Mouse (Mus musculus) megakaryocyte, embryonic 14.5 days (primary cell): ENCODE results near the gene Abcb1b. TPM values are rescaled to one million over a fixed set of nuclear protein-coding genes. Genes with fewer than 3 reads are reported as not detected.
"Not testable (repeated sequence)": the region's sequence is repeated elsewhere in the genome, so short reads cannot be mapped to it uniquely, and the experiment has no call there.

Experiments used
- H3K27me3 ChIP-seq: replicated peaks from 2 replicates; pipeline ENCODE3; 2012; ENCODE audit warnings: inconsistent platforms
- H3K36me3 ChIP-seq: replicated peaks from 2 replicates; pipeline ENCODE3; 2012; ENCODE audit warnings: low read length, inconsistent platforms, mixed read lengths
- H3K4me1 ChIP-seq: 2 replicates; pipeline ENCODE4 v1.6.1; 2012; ENCODE audit warnings: inconsistent platforms
- H3K4me3 ChIP-seq: replicated peaks from 2 replicates; pipeline ENCODE3; 2012; ENCODE audit warnings: moderate library complexity, mild to moderate bottlenecking, inconsistent platforms
- H3K9me3 ChIP-seq: 2 replicates; pipeline ENCODE4 v1.6.1; 2012; ENCODE audit warnings: inconsistent platforms
- FLI1 ChIP-seq: IDR thresholded peaks from 2 replicates; pipeline ENCODE4 v1.6.1; 2012; ENCODE audit warnings: low read length, inconsistent platforms, mixed read lengths
- GATA1 ChIP-seq: IDR thresholded peaks from 3 replicates; pipeline ENCODE4 v1.6.1; 2012; ENCODE audit warnings: mixed read lengths, low read length, inconsistent platforms, borderline replicate concordance
- polyA plus RNA-seq: library from polyadenylated mRNA; stranded (reverse); fragments of >175 nt; gene quantifications from 2 replicates; pipeline ENCODE4 v1.2.3, GENCODE M21; 2012; ENCODE audit warnings: low replicate concordance; ENCODE audit not compliant: insufficient read depth

Abcb1b gene
- polyA plus RNA-seq, 1 experiment = 0.84 TPM

DNA sequence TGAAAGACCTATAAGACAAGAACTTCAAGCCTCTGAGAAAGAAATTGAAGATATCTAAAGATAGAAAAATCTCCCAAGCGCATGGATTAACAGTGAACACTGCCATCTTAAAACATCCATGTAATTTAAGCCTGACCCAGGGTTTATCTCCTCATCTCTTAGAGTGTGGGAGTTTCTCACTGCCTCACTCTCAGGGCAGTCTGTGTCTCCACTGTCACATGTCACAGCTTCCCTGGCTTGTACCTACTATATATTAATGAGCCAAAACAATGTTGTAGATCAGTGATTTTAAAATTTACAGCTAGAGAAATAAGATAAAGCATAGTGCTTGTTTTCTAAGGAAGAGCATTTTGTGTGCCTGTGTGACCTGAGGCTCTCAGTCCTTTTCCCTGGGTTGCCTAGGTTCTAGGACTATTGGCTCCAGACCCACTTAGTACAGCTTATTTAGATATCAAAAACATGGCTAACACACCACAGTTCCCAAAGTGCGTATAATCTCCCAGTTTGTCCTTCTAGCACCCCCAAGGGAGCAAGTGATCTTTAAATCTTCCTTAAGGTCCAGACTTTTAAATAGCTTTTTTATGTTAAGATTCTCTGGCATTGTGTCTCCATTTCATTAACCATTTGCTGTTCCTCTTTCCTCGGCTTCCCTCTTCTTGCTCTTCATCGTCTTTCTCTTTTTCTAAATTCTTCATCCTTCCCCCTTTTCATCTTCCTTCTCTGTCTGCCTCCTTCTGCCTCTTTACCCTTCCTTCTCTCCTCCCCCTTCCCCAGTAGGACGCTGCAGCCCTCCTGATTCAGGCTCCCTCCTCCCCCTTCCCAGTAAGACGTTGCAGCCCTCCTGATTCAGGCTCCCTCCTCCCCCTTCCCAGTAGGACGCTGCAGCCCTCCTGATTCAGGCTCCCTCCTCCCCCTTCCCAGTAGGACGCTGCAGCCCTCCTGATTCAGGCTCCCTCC, 22.0 kb downstream of the Abcb1b start:
- TF ChIP-seq GATA1 = no peak
- TF ChIP-seq FLI1 = no peak
- Histone ChIP-seq H3K4me1 (no peaks in the 10 kb centered on the region; the same call in 1 of the 2 replicates), H3K27me3 (no peaks in the 10 kb centered on the region), H3K36me3 (no peaks in the 10 kb centered on the region), H3K4me3 (no peak overlapping the region), H3K9me3 (no peaks in the 10 kb centered on the region)

DNA sequence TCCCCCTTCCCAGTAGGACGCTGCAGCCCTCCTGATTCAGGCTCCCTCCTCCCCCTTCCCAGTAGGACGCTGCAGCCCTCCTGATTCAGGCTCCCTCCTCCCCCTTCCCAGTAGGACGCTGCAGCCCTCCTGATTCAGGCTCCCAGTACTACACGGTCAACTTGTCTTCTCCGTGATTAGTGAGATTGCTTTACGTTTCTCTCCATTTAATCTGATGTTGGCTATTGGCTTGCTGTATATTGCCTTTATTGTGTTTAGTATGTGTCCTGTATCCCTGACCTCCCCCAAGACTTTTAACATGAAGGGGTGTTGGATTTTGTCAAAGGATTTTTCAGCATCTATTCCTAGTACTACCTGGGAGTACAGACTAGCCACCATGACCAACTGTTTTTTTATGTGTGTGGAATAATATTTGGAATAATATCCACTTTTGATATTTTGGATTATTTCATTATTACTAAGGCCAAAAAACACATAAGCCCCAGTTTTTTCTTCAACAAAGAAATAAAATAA, 22.7 kb downstream of the Abcb1b start:
- H3K4me1 ChIP-seq, H3K4me3 ChIP-seq, H3K27me3 ChIP-seq, H3K36me3 ChIP-seq, H3K9me3 ChIP-seq: not testable (repeated sequence)

DNA sequence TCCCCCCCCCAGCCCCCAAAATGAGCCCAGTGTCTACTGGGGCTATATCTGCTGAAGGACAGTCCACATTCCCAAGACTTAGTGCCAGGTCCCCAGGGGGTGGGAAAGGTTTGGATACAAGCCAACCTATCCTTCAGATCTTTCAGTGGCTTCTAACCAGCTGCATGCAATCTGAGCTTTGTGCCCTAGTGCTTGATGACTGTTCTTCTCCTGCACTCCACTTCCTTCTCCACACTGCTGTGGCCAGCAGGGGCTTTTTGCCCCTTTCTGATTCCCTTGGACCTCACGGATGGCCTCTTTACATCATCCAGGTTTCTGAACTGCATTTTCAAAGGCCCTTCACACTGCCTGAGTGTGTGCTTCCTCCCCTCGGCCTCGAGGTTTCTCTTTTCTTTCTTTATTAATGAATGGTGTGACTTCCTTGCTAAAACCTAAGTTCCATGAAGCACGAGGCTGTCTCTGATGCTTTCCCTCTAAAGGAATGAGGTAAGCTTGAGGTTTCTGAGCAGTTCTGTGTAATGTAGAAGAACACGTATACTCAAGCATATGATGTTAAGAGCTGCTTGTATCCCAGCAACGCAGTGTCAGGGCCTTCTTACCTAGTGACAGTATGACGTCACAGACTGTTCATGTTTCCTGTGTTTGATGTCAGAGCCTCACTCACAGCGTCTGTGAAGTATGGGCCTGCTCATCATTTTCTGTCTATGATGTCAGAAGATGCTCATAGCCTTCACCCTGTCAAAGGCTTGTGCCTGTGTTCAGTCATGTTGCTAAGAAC, 40.9 kb downstream of the Abcb1b start:
- TF ChIP-seq FLI1 = no peak
- TF ChIP-seq GATA1 = no peak
- Histone ChIP-seq H3K4me1 (no peaks in the 10 kb centered on the region), H3K9me3 (no peaks in the 10 kb centered on the region), H3K27me3 (no peaks in the 10 kb centered on the region), H3K4me3 (no peak overlapping the region), H3K36me3 (no peaks in the 10 kb centered on the region)

DNA sequence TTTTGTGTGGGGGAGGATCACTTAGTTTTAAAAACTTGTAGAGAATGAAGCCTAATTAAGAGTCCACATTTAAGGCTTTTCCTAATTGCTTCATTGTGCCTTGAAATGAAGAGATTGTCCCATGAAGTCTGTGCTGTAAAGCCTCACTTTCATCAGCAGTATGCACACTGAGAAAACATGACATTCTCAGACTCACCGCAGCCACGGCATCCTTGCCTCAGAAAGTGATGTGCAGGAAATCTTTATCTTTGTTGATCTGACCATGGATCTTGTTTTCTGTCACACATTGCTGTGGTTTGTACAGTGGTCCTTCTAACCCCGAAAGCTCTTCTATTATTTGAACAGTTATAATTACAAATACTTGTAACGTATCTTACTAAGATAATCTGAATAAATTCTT, 41.7 kb downstream of the Abcb1b start:
- no peak overlapping the region for H3K4me3 ChIP-seq
- no peaks in the 10 kb centered on the region for H3K36me3 ChIP-seq
- no peaks in the 10 kb centered on the region for H3K9me3 ChIP-seq
- TF ChIP-seq FLI1 (no peak), GATA1 (no peak)
- H3K4me1 ChIP-seq = no peaks in the 10 kb centered on the region
- no peaks in the 10 kb centered on the region for H3K27me3 ChIP-seq

DNA sequence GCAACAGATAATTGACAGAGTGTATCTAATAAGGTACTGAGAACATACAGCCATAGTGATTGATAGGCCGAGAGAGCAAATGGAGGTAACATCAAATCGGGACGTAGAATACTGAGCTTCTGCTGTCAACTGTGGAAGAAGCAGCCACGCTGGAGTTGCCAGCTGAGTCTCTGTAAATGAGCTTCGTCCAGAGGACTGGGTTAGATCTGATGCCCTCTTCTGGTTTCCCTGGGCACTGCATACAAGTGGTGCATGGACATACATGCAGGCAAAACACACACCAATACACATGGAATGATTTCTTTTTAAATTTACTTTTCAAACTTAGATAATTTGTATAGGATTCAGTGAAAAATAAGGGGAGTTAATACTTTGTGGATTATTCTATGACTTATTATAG, 42.9 kb downstream of the Abcb1b start:
- Histone ChIP-seq H3K4me1 (no peaks in the 10 kb centered on the region), H3K9me3 (no peaks in the 10 kb centered on the region), H3K27me3 (no peaks in the 10 kb centered on the region), H3K4me3 (no peak overlapping the region), H3K36me3 (no peaks in the 10 kb centered on the region)
- TF ChIP-seq GATA1 = no peak
- no peak for TF ChIP-seq FLI1

DNA sequence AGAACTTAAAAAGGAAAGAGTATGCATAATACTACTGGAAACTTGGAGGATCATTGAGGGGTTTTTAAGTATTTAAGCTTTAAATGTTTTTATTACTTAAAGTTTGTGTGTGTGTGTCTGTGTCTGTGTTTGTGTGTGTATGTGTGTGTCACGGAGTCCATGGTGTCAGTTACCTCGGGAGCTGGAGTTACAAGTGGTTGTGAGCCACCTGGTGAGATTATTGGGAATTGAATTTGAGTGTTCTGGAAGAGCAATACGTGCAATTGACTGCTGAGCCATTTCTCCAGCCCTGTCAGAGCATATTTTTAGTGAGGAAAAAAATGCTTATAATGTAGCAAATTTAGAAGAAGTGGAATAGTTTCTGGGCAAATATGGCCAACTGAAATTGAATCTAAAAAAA, 44.9 kb downstream of the Abcb1b start:
- no peak overlapping the region for H3K4me3 ChIP-seq
- H3K36me3 ChIP-seq = no peaks in the 10 kb centered on the region
- no peak for TF ChIP-seq GATA1
- no peak for TF ChIP-seq FLI1
- no peaks in the 10 kb centered on the region for H3K4me1 ChIP-seq
- H3K27me3 ChIP-seq = no peaks in the 10 kb centered on the region
- H3K9me3 ChIP-seq = no peaks in the 10 kb centered on the region

DNA sequence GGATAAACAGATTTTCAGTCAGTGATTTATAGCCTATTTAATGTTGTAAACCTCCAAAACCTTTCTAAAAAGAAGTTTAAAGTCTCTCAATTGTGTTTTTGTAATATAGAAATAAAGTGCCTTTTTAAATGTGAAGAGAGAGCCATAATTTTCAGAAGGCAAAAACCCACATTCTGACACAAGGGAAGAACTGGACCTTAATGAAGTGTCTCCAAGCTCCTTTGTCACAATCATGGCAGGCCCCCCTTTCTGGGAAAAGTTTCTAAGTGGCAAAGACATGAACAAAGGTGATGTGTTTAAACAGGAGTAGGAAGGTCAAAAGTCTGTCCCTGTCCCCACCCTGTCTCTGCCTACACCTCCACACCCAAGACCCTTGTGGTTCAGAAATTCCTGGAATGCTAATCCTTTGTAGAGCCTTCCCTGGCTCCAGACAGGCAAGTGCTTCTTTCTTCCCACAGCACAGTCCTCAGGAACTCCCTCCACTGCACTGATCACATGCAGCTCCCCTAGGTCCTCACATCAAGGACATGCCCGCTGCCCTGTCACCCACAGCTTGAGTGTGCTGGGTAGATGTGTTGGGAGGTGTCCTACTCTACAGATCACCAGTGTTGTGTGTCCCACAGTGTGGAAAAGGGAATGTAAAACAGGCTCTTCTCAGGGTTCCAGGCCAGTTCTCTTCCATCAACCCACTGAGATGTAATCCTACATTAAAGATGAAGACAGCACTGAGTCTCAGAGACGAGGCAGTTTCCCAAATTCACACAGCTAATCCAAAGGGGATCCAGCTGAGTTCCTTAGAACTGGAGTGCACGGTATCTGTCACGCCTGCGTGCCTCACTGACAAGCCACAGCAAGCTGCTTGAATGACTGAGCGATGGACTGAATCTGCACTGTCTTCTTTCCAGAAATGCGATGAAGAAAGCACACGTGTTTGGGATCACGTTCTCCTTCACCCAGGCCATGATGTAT, 50.9 kb downstream of the Abcb1b start:
- H3K4me3 ChIP-seq = not testable (repeated sequence)

DNA sequence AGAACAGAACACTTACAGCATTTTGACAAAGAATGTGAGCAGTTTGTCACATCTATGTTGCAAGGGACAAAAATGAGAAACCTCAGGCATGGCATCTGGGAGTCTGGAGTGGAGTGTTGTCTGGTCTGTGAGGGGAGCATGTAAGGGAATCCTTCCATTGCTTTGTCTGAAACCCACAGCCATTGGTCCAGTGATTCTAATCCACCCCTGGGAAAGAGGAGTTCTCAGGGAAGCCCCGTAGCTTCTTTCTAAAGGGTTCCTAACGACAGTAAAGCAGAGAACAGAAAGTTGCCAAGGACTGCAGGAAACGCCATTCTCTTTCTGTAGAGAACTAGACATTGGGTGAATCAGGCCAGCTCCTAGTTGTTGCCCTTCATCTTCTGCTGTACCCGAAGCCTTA, 52.9 kb downstream of the Abcb1b start:
- Histone ChIP-seq H3K36me3 (no peaks in the 10 kb centered on the region), H3K27me3 (no peaks in the 10 kb centered on the region), H3K9me3 (no peaks in the 10 kb centered on the region), H3K4me3 (no peak overlapping the region), H3K4me1 (0 out of 2 replicates have a peak, but pooled peaks cover 2% of the 10 kb centered on the region)
- TF ChIP-seq FLI1 (no peak), GATA1 (no peak)

More for the DNA sequence above, 50.9 kb downstream of the Abcb1b start:
- H3K27me3 ChIP-seq, H3K9me3 ChIP-seq, H3K4me1 ChIP-seq, H3K36me3 ChIP-seq: not testable (repeated sequence)

DNA sequence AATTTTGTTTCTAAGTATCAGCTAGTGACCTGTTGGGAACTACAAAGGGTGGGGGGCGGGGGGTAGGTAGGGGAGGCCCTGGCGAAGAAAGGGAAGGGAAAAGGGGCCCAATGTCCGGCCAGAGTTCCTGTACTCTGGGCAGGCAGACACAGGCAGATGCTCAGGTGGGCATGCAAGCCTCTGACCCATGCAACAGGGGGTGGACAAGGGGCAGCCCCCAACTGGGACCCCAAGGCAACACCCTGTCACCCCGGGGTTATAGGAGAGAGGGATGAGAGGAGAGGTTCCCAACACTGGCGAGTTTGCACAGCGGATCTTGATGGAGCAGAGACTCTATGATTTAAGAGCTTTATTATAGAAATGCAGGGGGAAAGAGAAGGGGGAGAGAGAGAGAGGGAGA, 59.3 kb downstream of the Abcb1b start:
- H3K4me3 ChIP-seq = no peak overlapping the region
- H3K9me3 ChIP-seq = no peaks in the 10 kb centered on the region
- TF ChIP-seq FLI1 = no peak
- TF ChIP-seq GATA1 = no peak
- 0 out of 2 replicates have a peak, but pooled peaks cover 2% of the 10 kb centered on the region for H3K4me1 ChIP-seq
- no peaks in the 10 kb centered on the region for H3K36me3 ChIP-seq
- H3K27me3 ChIP-seq = no peaks in the 10 kb centered on the region
